Mouse (Mus musculus) hindbrain, embryonic 16.5 days (tissue): ENCODE measurements around the gene Ctsj. TPM values are rescaled to one million over a fixed set of nuclear protein-coding genes. Genes with fewer than 3 reads are reported as not detected.

Experiments used
- polyA plus RNA-seq: library from polyadenylated mRNA; unstranded; fragments of >200 nt; fragmentation: Nextera tagmentation; extraction: Ambion mirVana; gene quantifications from 2 replicates; pipeline ENCODE4 v1.2.1, GENCODE M21; 2015

The Ctsj gene
- polyA plus RNA-seq, 1 experiment from 2014 or later, result not detected

Other genes starting within 250 kb of the Ctsj start
- not detected in 2 replicates for gene BC051665, start 219.6 kb downstream of the Ctsj start, polyA plus RNA-seq
- gene Ctsll3, start 203.1 kb downstream of the Ctsj start, polyA plus RNA-seq, result not detected in 2 replicates
- gene 4930486L24Rik, start 141.5 kb downstream of the Ctsj start, polyA plus RNA-seq, result 0.33 TPM in 1 of 2 replicates, not detected in the other
- gene Gm49392, start 109.1 kb downstream of the Ctsj start, polyA plus RNA-seq, result 0.35 TPM in 1 of 2 replicates, not detected in the other
- 1.6 and 1.9 TPM in 2 replicates for gene Ctla2b, start 108.5 kb downstream of the Ctsj start, polyA plus RNA-seq
- gene Tpbpb, start 101.1 kb downstream of the Ctsj start, polyA plus RNA-seq, result not detected in 2 replicates
- 0.36 TPM in 1 of 2 replicates, not detected in the other for gene Gm49393, start 70.4 kb downstream of the Ctsj start, polyA plus RNA-seq
- 0.65 and 1.3 TPM in 2 replicates for gene Gm49391, start 69.4 kb downstream of the Ctsj start, polyA plus RNA-seq
- 18.7 and 26.9 TPM in 2 replicates for gene Ctla2a, start 69.3 kb downstream of the Ctsj start, polyA plus RNA-seq
- gene Tpbpa, start 64.0 kb downstream of the Ctsj start, polyA plus RNA-seq, result not detected in 2 replicates
- gene Ctsq, start 34.7 kb upstream of the Ctsj start, polyA plus RNA-seq, result not detected in 2 replicates
- gene Ctsr, start 158.3 kb upstream of the Ctsj start, polyA plus RNA-seq, result not detected in 2 replicates
- not detected in 2 replicates for gene Cts6, start 197.5 kb upstream of the Ctsj start, polyA plus RNA-seq
- gene Cts8, start 249.4 kb upstream of the Ctsj start, polyA plus RNA-seq, result not detected in 2 replicates